Mouse (Mus musculus) CH12.LX (cell line): ENCODE data around the gene Rhof.

Experiments
- BHLHE40 ChIP-seq: IDR thresholded peaks from 2 replicates; pipeline ENCODE4 v1.6.1; 2011; ENCODE audit warnings: mild to moderate bottlenecking, low read depth, low read length, improper control_type of control experiment
- CHD2 ChIP-seq: IDR thresholded peaks from 2 replicates; pipeline ENCODE4 v1.6.1; 2011; ENCODE audit warnings: low read length, improper control_type of control experiment
- CTCF ChIP-seq, 2 experiments: IDR thresholded peaks in 1 of 2; conservative IDR thresholded peaks in 1 of 2; 2 replicates each; pipeline ENCODE4 v1.5.1; 2011 to 2012; ENCODE audit warnings: low read depth in 2 of 2, low read length in 2 of 2, improper control_type of control experiment in 1 of 2, inconsistent platforms in 1 of 2, mild to moderate bottlenecking in 1 of 2, moderate library complexity in 1 of 2
- EP300 ChIP-seq: IDR thresholded peaks from 2 replicates; pipeline ENCODE4 v1.6.1; 2011; ENCODE audit warnings: low read length, improper control_type of control experiment
- IRF4 ChIP-seq: IDR thresholded peaks from 2 replicates; pipeline ENCODE4 v1.6.1; 2014; ENCODE audit warnings: low read depth, mild to moderate bottlenecking, inconsistent platforms, low read length, improper control_type of control experiment
- MAFK ChIP-seq: IDR thresholded peaks from 2 replicates; pipeline ENCODE4 v1.6.1; 2011; ENCODE audit warnings: low read length, improper control_type of control experiment; ENCODE audit not compliant: insufficient replicate concordance
- MEF2A ChIP-seq: IDR thresholded peaks from 2 replicates; pipeline ENCODE4 v1.6.1; 2014; ENCODE audit warnings: low read depth, mild to moderate bottlenecking, inconsistent platforms, low read length, improper control_type of control experiment, borderline replicate concordance
- MYC ChIP-seq: IDR thresholded peaks from 2 replicates; pipeline ENCODE4 v1.6.1; 2011; ENCODE audit warnings: low read depth, mild to moderate bottlenecking, improper control_type of control experiment, low read length
- NRF1 ChIP-seq: IDR thresholded peaks from 2 replicates; pipeline ENCODE4 v1.6.1; 2014; ENCODE audit warnings: low read depth, mild to moderate bottlenecking, inconsistent platforms, low read length, improper control_type of control experiment, moderate library complexity
- POLR2A ChIP-seq: IDR thresholded peaks from 2 replicates; pipeline ENCODE4 v1.6.1; 2011; ENCODE audit warnings: low read depth, mild to moderate bottlenecking, improper control_type of control experiment, low read length
- SMC3 ChIP-seq: IDR thresholded peaks from 2 replicates; pipeline ENCODE4 v1.6.1; 2011; ENCODE audit warnings: low read depth, low read length, improper control_type of control experiment
- USF1 ChIP-seq: IDR thresholded peaks from 2 replicates; pipeline ENCODE4 v1.6.1; 2014; ENCODE audit warnings: low read depth, mild to moderate bottlenecking, inconsistent platforms, low read length, improper control_type of control experiment
- ZKSCAN1 ChIP-seq: IDR thresholded peaks from 2 replicates; pipeline ENCODE4 v1.6.1; 2012; ENCODE audit warnings: low read depth, inconsistent platforms, low read length, improper control_type of control experiment, borderline replicate concordance
- ZNF384 ChIP-seq: IDR thresholded peaks from 2 replicates; pipeline ENCODE4 v1.6.1; 2012; ENCODE audit warnings: low read depth, low read length, improper control_type of control experiment, inconsistent platforms

DNA sequence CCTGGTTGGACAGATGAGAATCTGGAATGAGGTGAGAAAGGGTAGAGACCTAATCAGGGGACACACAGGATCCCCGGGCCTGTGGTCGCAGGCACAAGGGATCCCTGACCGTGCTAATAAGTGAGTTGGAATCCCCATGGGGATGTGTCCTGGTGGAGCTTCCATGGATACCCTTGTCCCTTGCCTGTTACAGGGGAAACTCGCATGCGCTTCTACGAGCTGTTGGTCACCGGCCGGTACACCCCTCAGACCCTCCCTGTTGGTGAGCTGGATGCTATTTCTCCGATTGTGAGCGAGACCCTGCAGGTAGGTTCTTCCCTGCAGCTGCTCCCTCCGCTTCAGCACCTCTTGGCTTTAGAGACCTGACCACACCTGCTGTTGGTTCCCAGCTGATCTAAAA, 13.9 kb upstream of the Rhof start:
- no peak for TF ChIP-seq ZKSCAN1
- TF ChIP-seq USF1: no peak
- no peak for TF ChIP-seq ZNF384
- no peak for TF ChIP-seq CTCF (conservative IDR thresholded peaks at IDR 0.05 in 1 of 2, IDR thresholded peaks at IDR 0.05 in 1 of 2; ENCODE audit: low read depth in 2 of 2, low read length in 2 of 2)
- no peak for TF ChIP-seq MYC
- no peak for TF ChIP-seq MEF2A
- no peak for TF ChIP-seq IRF4
- no peak for TF ChIP-seq EP300
- no peak for TF ChIP-seq MAFK
- no peak for TF ChIP-seq CHD2
- no peak for TF ChIP-seq BHLHE40
- TF ChIP-seq POLR2A: no peak
- TF ChIP-seq NRF1: no peak
- no peak for TF ChIP-seq SMC3
